Comparison of ENCODE assay signal across 2 mouse cellular contexts in the genomic region with DNA sequence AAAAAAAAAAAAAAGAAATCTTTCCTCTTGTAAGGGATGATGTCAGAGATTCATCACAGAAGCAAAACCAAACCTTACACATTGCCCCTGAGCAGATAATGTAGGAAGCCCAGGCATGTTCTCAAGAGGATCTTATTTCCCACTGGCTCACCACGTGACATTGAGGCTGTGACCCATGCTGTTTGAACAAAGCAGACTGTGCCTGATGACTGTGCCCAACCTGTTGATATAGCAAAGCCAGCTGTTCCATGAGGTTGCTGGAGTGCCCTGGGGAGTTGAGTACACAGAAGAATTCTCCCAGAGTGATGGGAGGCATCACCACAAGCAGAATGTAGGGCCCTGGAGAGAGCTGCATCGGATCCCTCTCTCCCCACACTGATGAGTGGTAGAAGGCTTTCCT.
TF ChIP-seq lines count a peak whose summit lies in the region.

No protein-coding gene starts in this region.

TF ChIP-seq in C2C12, 6 proteins besides CTCF, POLR2A, EP300 and RAD21 (continued from another document):
- no peak for TF ChIP-seq FOSL1 (IDR thresholded peaks at IDR 0.05; ENCODE audit: insufficient read depth, low read length, poor library complexity, severe bottlenecking)
- TF ChIP-seq MAX (IDR thresholded peaks at IDR 0.05) = peak; percentile 87
- peak; percentile 98 for TF ChIP-seq USF1 (IDR thresholded peaks at IDR 0.05; ENCODE audit: low read depth)
- peak; percentile 97 for TF ChIP-seq MYOD1 (IDR thresholded peaks at IDR 0.05; ENCODE audit: control insufficient read depth, insufficient read length, low read depth)
- TF ChIP-seq CEBPB (IDR thresholded peaks at IDR 0.05; ENCODE audit: low read depth) = no peak

TF ChIP-seq in myocyte, 11 proteins besides CTCF, POLR2A, EP300 and RAD21 (continued from another document):
- TF ChIP-seq USF1 (IDR thresholded peaks at IDR 0.05; ENCODE audit: low read depth) (peak; percentile 97), POLR2AphosphoS2 (IDR thresholded peaks at IDR 0.05; ENCODE audit: insufficient read length, low read depth) (no peak), TCF12 (IDR thresholded peaks at IDR 0.05; ENCODE audit: insufficient read depth, poor library complexity, severe bottlenecking) (peak; percentile 81), MYOD1 (IDR thresholded peaks at IDR 0.05; ENCODE audit: control insufficient read depth in 1 of 3, insufficient read length in 2 of 3, low read depth in 2 of 3) (peak in 2 of 3 experiments; percentile 95 to 97), MAX (IDR thresholded peaks at IDR 0.05; ENCODE audit: low read depth) (peak; percentile 62), TCF3 (IDR thresholded peaks at IDR 0.05; ENCODE audit: insufficient read length, low read depth) (peak; percentile 81), CEBPB (IDR thresholded peaks at IDR 0.05; ENCODE audit: insufficient read depth, poor library complexity, severe bottlenecking) (no peak)
TF ChIP-seq in myocyte: peak in this region for 6.
